Mouse (Mus musculus): ENCODE measurements around the gene Pithd1.

Pithd1 gene

DNA sequence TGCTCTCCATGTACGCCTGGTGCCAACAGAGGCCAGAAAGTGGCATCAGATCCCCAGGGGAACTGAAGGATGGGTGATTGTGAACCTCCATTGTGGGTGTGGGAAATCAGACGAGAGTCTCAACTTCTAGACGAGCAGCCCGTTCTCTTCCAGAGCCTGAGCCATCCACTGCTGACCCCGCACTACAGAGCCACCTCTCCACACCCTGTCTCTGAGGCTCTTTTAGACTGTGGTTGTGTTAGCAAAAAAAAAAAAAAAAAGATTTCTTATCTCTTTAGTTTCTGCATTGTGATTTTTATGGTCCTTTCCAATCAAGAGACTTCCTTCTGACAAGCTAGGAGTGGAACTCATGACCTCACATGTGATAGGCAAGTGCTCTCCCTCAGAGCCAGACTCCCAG lies 57.7 kb downstream of the Pithd1 start:
- DNase-seq (ENCODE audit: low read depth), result no peak

DNA sequence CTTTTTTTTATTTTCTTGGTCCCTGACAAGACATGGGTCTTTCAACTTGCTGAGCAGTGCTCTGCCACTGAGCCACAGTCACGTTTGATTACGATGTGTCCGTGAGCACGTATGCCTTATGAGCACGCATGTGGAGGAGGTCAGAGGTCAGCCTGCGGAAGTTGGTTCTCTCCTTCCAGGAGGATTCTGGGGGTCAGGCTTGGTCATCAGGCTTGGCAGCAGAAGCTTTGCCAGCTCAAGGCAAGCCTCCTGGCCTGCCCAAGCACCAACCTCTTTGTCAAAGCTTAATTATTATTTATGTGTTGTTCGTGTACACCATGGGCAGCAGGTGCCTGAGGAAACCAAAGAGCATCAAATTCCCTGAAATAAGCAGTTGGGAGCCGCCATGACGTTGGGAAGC lies 58.7 kb downstream of the Pithd1 start:
- no peak for DNase-seq (ENCODE audit: low read depth)

DNA sequence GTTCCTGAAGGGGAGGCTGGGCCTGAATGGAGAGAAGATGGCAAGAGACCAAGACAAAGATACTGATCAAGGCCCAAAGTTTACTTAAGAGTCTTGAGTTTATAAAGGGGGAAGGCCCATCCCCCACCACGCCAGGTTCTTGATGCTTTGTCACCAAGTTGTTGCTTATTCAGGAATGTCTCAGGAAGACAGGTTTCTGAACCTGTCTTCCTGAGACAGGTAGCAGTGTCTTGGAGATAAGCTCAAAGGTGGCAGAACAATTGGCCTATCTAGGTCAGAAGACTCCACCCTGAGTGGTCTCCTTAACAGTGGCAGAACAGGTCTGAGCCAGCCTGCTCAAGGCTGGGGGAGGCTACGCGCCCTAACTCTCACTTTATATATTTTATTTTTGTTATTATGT lies 60.2 kb downstream of the Pithd1 start:
- DNase-seq (ENCODE audit: low read depth), result no peak

DNA sequence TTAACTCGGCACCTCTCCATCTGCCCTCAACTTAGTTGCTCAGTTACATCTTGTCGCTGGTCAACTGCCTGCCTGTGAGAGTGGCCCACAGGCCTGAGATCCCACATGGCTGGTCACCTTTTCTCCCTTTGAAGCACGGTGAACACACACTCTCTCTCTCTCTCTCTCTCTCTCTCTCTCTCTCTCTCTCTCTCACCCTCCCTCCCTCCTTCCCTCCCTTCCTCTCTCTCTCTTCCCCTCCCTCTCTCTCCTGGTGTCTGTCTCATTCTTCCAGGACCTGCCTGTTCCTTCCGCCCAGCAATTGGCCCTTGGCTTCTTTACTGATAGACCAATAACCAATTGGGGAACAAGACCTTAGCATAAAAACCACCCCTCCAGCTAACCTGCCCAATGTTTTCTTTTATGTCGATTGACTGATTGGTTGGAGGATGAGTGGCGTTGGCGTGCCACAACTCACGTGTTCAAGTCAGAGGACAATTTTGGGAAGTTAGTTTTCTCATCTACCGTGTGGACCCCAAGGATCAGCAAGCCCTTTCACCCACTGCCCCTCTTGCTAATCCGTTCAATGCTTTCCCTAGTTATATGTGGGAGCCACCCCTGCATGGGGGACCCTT lies 60.8 kb downstream of the Pithd1 start:
- no peak for DNase-seq (ENCODE audit: low read depth)
